Mouse (Mus musculus) ovary, postnatal 14 days (tissue): ENCODE results near the gene Clcn3.
"Not testable (repeated sequence)": the region's sequence is repeated elsewhere in the genome, so short reads cannot be mapped to it uniquely, and the experiment has no call there.

Experiments
- DNase-seq: peaks from one replicate; pipeline ENCODE4 v3.0.0; 2022; ENCODE audit warnings: low spot score

Gene Clcn3

GRCm38 (mm10) chr8:60982701-60983687 is at the start of gene Clcn3:
Clcn3 (minus strand) TSS chr8:60983300.
- DNase-seq: peak; percentile 92

- DNase-seq: no peak
Observed at GRCm38 (mm10) chr8:60996468-60996867, 13.4 kb upstream of the Clcn3 start.

- no peak for DNase-seq
Observed at GRCm38 (mm10) chr8:60993639-60993986, 10.5 kb upstream of the Clcn3 start.

- DNase-seq: peak; percentile 93
Observed at GRCm38 (mm10) chr8:60992910-60993638, 10.0 kb upstream of the Clcn3 start, which contains the start of gene Nek1. Nek1 (plus strand) TSS chr8:60993195.

- DNase-seq: no peak
Observed at GRCm38 (mm10) chr8:60992561-60992909, 9.4 kb upstream of the Clcn3 start.

GRCm38 (mm10) chr8:60984260-60985010 is 1.3 kb upstream of the Clcn3 start:
- DNase-seq: not testable (repeated sequence)

- peak; percentile 13 for DNase-seq
Observed at GRCm38 (mm10) chr8:60983688-60984079, 584 bp upstream of the Clcn3 start.

GRCm38 (mm10) chr8:60981388-60981787 is 1.7 kb downstream of the Clcn3 start:
- DNase-seq: no peak

GRCm38 (mm10) chr8:60978496-60978895 is 4.6 kb downstream of the Clcn3 start:
- DNase-seq: no peak

GRCm38 (mm10) chr8:60976818-60977217 is 6.3 kb downstream of the Clcn3 start:
- DNase-seq: no peak

GRCm38 (mm10) chr8:60974837-60975236 is 8.3 kb downstream of the Clcn3 start:
- DNase-seq: no peak

GRCm38 (mm10) chr8:60973448-60973847 is 9.7 kb downstream of the Clcn3 start:
- no peak for DNase-seq

- DNase-seq: no peak
Observed at GRCm38 (mm10) chr8:60971808-60972207, 11.3 kb downstream of the Clcn3 start.

- no peak for DNase-seq
Observed at GRCm38 (mm10) chr8:60969091-60969490, 14.0 kb downstream of the Clcn3 start.

- DNase-seq: no peak
Observed at GRCm38 (mm10) chr8:60965741-60966140, 17.4 kb downstream of the Clcn3 start.

- DNase-seq: no peak
Observed at GRCm38 (mm10) chr8:60965306-60965705, 17.8 kb downstream of the Clcn3 start.

- no peak for DNase-seq
Observed at GRCm38 (mm10) chr8:60964518-60964917, 18.6 kb downstream of the Clcn3 start.

GRCm38 (mm10) chr8:60963931-60964330 is 19.2 kb downstream of the Clcn3 start:
- DNase-seq: no peak

GRCm38 (mm10) chr8:60962763-60963162 is 20.3 kb downstream of the Clcn3 start:
- DNase-seq: no peak

GRCm38 (mm10) chr8:60956847-60957246 is 26.3 kb downstream of the Clcn3 start:
- no peak for DNase-seq

GRCm38 (mm10) chr8:60954281-60955014 is 28.7 kb downstream of the Clcn3 start:
- DNase-seq: peak; percentile 31

GRCm38 (mm10) chr8:60952803-60953202 is 30.3 kb downstream of the Clcn3 start:
- DNase-seq: no peak
